Mouse (Mus musculus) embryo, embryonic 11 days (tissue): Measurements from ENCODE around the gene Rcc1.

Source experiments
- DNase-seq: peaks from one replicate; pipeline ENCODE4 v3.0.0-alpha.2; 2015

Rcc1 gene

GRCm38 (mm10) chr4:132354571-132354970, 1.2 kb upstream of the Rcc1 start:
- DNase-seq = no peak

GRCm38 (mm10) chr4:132352739-132353138, 666 bp downstream of the Rcc1 start:
- DNase-seq = no peak

GRCm38 (mm10) chr4:132351401-132351800, 2.0 kb downstream of the Rcc1 start:
- DNase-seq = no peak

GRCm38 (mm10) chr4:132350854-132351253, 2.6 kb downstream of the Rcc1 start:
- DNase-seq = no peak

GRCm38 (mm10) chr4:132350123-132350740, 3.2 kb downstream of the Rcc1 start:
- no peak for DNase-seq

- no peak for DNase-seq
These were observed 3.8 kb downstream of the Rcc1 start for GRCm38 (mm10) chr4:132349495-132350122.

- no peak for DNase-seq
These were observed 6.7 kb downstream of the Rcc1 start for GRCm38 (mm10) chr4:132346661-132347060.

- no peak for DNase-seq
These were observed 7.1 kb downstream of the Rcc1 start for GRCm38 (mm10) chr4:132346261-132346660.

GRCm38 (mm10) chr4:132345843-132346212, 7.6 kb downstream of the Rcc1 start:
- no peak for DNase-seq

- peak; percentile 94 for DNase-seq
These were observed 8.1 kb downstream of the Rcc1 start for GRCm38 (mm10) chr4:132345135-132345842.

GRCm38 (mm10) chr4:132344403-132345134, 8.8 kb downstream of the Rcc1 start:
- DNase-seq = peak; percentile 57

- DNase-seq = no peak
These were observed 12.0 kb downstream of the Rcc1 start for GRCm38 (mm10) chr4:132341451-132341850.

GRCm38 (mm10) chr4:132338943-132339342, 14.5 kb downstream of the Rcc1 start:
- DNase-seq = no peak

GRCm38 (mm10) chr4:132332880-132333279, 20.5 kb downstream of the Rcc1 start:
- DNase-seq = no peak

- DNase-seq = no peak
These were observed 21.4 kb downstream of the Rcc1 start for GRCm38 (mm10) chr4:132331960-132332359.

- DNase-seq = no peak
These were observed 23.5 kb downstream of the Rcc1 start for GRCm38 (mm10) chr4:132329835-132330354.

GRCm38 (mm10) chr4:132329115-132329834, 24.1 kb downstream of the Rcc1 start, which contains the start of gene Trnau1ap:
Gene Trnau1ap, minus strand, starts transcription at chr4:132329538.
- peak; percentile 98 for DNase-seq

- no peak for DNase-seq
These were observed 24.9 kb downstream of the Rcc1 start for GRCm38 (mm10) chr4:132328391-132328982.

- DNase-seq = no peak
These were observed 26.9 kb downstream of the Rcc1 start for GRCm38 (mm10) chr4:132326481-132326880.

GRCm38 (mm10) chr4:132315711-132316110, 37.7 kb downstream of the Rcc1 start:
- no peak for DNase-seq

- DNase-seq = no peak
These were observed 40.8 kb downstream of the Rcc1 start for GRCm38 (mm10) chr4:132312627-132313026.

GRCm38 (mm10) chr4:132311801-132312200, 41.6 kb downstream of the Rcc1 start:
- DNase-seq = no peak
